In genomic region chr17:56256239-56256881, GRCm38 (mm10) we compare ENCODE assay signal across 7 mouse cellular contexts. TPM values are rescaled to one million over a fixed set of nuclear protein-coding genes. Genes with fewer than 3 reads are reported as not detected.
DNase-seq lines count a peak whose midpoint lies in the region; ATAC-seq lines count a peak whose summit lies in the region.

TSS of gene Fem1a (plus strand) at chr17:56256810.

- H3K4me2 ChIP-seq in embryonic facial prominence, embryonic 11.5 days (ENCODE audit: low read depth, low read length) = peak within 1 kb of the TSS; percentile 90
- H3K4me2 ChIP-seq in midbrain, embryonic 13.5 days (replicated peaks) = peak within 1 kb of the TSS; percentile 98

- no peaks in the 10 kb centered on the region for H3K9me3 ChIP-seq in embryonic facial prominence, embryonic 11.5 days (replicated peaks; ENCODE audit: control insufficient read depth, low read length)
- H3K9me3 ChIP-seq in limb, embryonic 10.5 days (replicated peaks) = no peaks in the 10 kb centered on the region
- H3K9me3 ChIP-seq in midbrain, embryonic 13.5 days = no peaks in the 10 kb centered on the region

- peak within 1 kb of the TSS; percentile 78 for H3K27ac ChIP-seq in embryonic facial prominence, embryonic 11.5 days (replicated peaks; ENCODE audit: low read depth, low read length)
- peak within 1 kb of the TSS; percentile 81 for H3K27ac ChIP-seq in limb, embryonic 10.5 days
- H3K27ac ChIP-seq in midbrain, embryonic 13.5 days = peak within 1 kb of the TSS; percentile 83

- no peaks in the 10 kb centered on the region for H3K36me3 ChIP-seq in embryonic facial prominence, embryonic 11.5 days (replicated peaks; ENCODE audit: control insufficient read depth, insufficient read depth, low read depth, low read length)
- H3K36me3 ChIP-seq in limb, embryonic 10.5 days = peaks cover 38% of the 10 kb centered on the region
- peaks cover 36% of the 10 kb centered on the region for H3K36me3 ChIP-seq in midbrain, embryonic 13.5 days

- peak; percentile 94 for DNase-seq in adrenal gland, postnatal 14 days
- peak; percentile 99 for DNase-seq in embryonic facial prominence, embryonic 11.5 days (ENCODE audit: low spot score)
- peak; percentile 98 for DNase-seq in kidney, adult 11 months
- DNase-seq in limb, embryonic 10.5 days (ENCODE audit: low spot score) = peak; percentile 88
- peak; percentile 83 for DNase-seq in spleen, adult 12 weeks (ENCODE audit: low spot score)

- H3K9ac ChIP-seq in embryonic facial prominence, embryonic 11.5 days (replicated peaks; ENCODE audit: low read length) = peak within 1 kb of the TSS; percentile 54
- H3K9ac ChIP-seq in midbrain, embryonic 13.5 days (replicated peaks) = peak within 1 kb of the TSS; percentile 79

- H3K4me1 ChIP-seq in embryonic facial prominence, embryonic 11.5 days (ENCODE audit: control insufficient read depth, insufficient read depth, low read length) = no peaks in the 10 kb centered on the region; the same call in 1 of the 2 replicates
- H3K4me1 ChIP-seq in limb, embryonic 10.5 days = peaks cover 36% of the 10 kb centered on the region
- H3K4me1 ChIP-seq in midbrain, embryonic 13.5 days (replicated peaks) = peaks cover 44% of the 10 kb centered on the region

- no peaks in the 10 kb centered on the region for H3K27me3 ChIP-seq in embryonic facial prominence, embryonic 11.5 days (ENCODE audit: control insufficient read depth, insufficient read depth, low read length)
- H3K27me3 ChIP-seq in limb, embryonic 10.5 days (ENCODE audit: low read depth, poor library complexity, severe bottlenecking) = no peaks in the 10 kb centered on the region
- no peaks in the 10 kb centered on the region for H3K27me3 ChIP-seq in midbrain, embryonic 13.5 days

- WGBS in embryonic facial prominence, embryonic 11.5 days = under 1% methylated on average over 28 of the region's 28 CpGs
- under 1% methylated on average over 28 of the region's 28 CpGs for WGBS in limb, embryonic 10.5 days
- WGBS in midbrain, embryonic 13.5 days = under 1% methylated on average over 28 of the region's 28 CpGs

- peak; percentile 84 for ATAC-seq in embryonic facial prominence, embryonic 11.5 days (replicated peaks; ENCODE audit: insufficient number of reproducible peaks, low FRiP score, low TSS enrichment, low read depth)
- peak; percentile 78 for ATAC-seq in granulocyte monocyte progenitor cell, adult 5-6 weeks (replicated peaks; ENCODE audit: poor library complexity, severe bottlenecking)
- ATAC-seq in midbrain, embryonic 13.5 days = peak; percentile 93

- H3K4me3 ChIP-seq in embryonic facial prominence, embryonic 11.5 days (ENCODE audit: low read depth, low read length) = peak within 1 kb of the TSS; percentile 68
- H3K4me3 ChIP-seq in limb, embryonic 10.5 days = peak within 1 kb of the TSS; percentile 72
- peak within 1 kb of the TSS; percentile 72 for H3K4me3 ChIP-seq in midbrain, embryonic 13.5 days (replicated peaks)

RNA-seq across cellular contexts. Expression of gene Fem1a, which starts in this region (rescaled TPM):
- total RNA-seq in adrenal gland, postnatal 14 days (2021) = 27.1 and 29.5 TPM in 2 replicates
- 10.1 and 11.6 TPM in 2 replicates for polyA plus RNA-seq in embryonic facial prominence, embryonic 11.5 days (2014; fragmentation: Nextera tagmentation; extraction: Ambion mirVana)
- total RNA-seq in granulocyte monocyte progenitor cell, adult 5-6 weeks (2014; fragmentation: Nextera tagmentation) = 16.8 and 17.3 TPM in 2 replicates
- 25.6 and 26.5 TPM in 2 replicates for total RNA-seq in granulocyte monocyte progenitor cell, adult 5-6 weeks (2017)
- 12.2 and 14.6 TPM in 2 replicates for polyA plus RNA-seq in limb, embryonic 10.5 days (2016; fragmentation: Nextera tagmentation; extraction: Ambion mirVana)
- polyA plus RNA-seq in midbrain, embryonic 13.5 days (2015; fragmentation: Nextera tagmentation; extraction: Ambion mirVana) = 18.1 and 19.4 TPM in 2 replicates

Comparison
In these comparisons a context has a peak if more than half of its experiments do, and no peak if none do; other contexts are left out.
1. Peak in every context shown above with its lines: DNase-seq, ATAC-seq, H3K4me3 ChIP-seq and H3K27ac ChIP-seq.